Mouse (Mus musculus): ENCODE results near the gene Pcbp2.

Gene Pcbp2

DNA sequence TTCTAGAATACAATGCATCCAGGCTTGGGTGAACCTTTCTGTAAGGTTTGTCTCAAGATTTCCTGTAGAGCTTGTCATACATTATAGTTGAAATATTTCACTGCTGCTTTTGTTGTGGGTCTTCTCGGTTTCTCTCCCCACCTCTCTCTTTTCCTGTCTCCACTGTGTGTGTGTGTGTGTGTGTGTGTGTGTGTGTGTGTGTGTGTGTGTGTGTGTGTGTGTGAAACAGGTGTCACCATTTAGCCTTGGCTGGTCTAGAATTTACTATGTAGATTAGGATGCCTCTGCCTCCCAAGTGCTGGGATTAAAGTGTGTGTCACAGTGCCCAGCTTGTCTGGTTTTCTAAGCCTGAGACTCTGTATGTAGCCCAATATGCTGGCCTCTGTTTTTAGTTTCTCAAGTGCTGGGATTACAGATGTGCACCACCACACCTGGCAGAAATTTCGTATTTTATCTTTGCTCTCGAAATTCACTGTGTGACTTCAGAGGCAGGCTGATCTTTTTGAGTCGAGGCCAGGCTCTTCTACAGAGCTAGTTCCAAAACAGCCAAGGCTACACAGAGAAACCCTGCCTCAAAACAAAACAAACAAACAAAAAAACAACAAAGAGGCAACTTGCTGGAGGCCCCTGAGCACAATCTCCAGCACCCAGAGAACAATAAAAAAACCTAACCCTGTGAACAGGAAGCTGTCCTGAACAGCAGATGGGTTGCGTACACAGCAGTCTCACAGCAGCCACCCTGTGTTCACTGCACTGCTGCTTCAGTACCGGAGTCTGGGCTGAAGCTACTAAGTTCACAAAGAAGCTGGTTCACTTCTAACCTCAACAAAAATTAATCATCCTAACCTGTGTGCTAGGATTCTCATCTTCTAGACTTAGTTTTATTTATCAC lies 56.0 kb downstream of the Pcbp2 start:
- DNase-seq (ENCODE audit: low spot score): no peak

DNA sequence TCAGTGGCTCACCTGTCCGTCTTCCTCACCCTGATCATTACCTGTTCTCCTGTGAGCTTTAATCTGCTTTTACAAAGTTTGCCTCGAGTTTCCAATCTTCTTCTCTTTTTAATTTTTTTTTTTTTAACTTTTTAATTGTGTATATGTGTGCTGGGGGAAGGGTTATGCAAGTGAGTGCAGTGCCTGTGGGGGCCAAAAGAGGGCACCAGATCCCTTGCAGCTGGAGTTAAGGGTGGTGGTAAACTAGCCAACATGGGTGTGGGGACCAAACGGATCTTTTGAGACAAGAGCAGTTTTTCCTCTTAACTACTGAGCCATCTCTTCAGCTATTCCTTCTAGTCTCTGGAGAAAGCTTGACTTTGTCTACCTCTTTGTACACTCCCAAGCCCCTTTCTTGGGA lies 57.6 kb downstream of the Pcbp2 start:
- DNase-seq (ENCODE audit: low spot score): no peak

DNA sequence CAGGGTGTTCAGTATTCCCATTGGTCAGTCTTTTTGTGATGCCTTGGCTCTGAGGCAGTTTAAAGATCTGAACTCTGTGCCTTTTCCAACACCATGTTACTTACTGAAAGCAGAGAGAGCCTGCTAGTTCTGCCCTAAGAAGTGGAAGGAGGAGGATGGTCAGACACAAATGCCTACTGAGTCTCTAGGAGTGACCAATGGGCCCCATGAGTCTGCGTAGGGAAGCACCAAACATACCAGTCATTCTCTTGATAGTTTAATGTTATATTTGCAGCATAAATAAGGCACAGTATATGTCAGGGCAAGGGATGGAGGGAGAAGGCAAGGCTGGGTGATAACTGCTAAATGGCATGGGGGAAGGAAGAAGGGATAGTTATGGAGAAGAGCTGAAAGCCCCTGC lies 58.1 kb downstream of the Pcbp2 start:
- DNase-seq (ENCODE audit: low spot score): no peak

DNA sequence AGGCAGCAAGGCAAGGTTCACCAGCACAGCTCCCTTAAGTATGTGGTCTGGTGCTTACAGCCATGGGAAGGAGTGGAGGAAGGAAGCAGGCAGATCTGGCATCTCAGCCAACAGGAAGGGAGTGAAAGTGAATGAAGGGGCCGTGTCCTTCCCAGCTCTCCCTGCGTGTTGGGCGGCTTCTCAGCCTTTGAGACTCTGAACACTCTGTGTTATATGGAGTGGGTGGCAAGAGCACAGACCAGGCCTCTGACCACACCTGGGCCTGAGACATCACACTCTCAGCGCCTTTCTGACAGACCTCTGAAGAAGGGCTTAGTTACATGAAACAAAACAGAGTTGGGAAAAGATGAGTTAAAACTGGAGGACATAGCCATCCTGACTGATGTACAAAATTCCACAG lies 60.2 kb downstream of the Pcbp2 start:
- no peak for DNase-seq (ENCODE audit: low spot score)

DNA sequence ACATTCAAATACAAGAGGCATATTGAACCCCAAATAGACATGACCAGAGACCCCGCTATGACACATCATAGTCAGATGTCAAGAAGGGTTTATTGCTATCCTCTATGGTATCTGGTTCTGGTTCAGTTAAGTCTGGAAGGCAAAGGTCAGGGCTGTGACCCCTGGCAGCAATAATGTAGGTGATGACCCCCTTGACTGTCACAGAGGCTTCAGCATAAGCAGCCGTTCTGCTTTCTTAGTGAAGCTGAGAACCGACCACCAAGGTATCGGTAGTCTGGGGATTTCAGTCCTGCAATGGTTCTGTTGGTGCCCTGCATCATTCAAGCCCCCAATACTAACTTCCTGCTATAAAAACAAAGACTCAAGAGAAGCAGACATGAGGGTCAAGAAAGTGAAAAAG lies 61.2 kb downstream of the Pcbp2 start:
- no peak for DNase-seq (ENCODE audit: low spot score)

DNA sequence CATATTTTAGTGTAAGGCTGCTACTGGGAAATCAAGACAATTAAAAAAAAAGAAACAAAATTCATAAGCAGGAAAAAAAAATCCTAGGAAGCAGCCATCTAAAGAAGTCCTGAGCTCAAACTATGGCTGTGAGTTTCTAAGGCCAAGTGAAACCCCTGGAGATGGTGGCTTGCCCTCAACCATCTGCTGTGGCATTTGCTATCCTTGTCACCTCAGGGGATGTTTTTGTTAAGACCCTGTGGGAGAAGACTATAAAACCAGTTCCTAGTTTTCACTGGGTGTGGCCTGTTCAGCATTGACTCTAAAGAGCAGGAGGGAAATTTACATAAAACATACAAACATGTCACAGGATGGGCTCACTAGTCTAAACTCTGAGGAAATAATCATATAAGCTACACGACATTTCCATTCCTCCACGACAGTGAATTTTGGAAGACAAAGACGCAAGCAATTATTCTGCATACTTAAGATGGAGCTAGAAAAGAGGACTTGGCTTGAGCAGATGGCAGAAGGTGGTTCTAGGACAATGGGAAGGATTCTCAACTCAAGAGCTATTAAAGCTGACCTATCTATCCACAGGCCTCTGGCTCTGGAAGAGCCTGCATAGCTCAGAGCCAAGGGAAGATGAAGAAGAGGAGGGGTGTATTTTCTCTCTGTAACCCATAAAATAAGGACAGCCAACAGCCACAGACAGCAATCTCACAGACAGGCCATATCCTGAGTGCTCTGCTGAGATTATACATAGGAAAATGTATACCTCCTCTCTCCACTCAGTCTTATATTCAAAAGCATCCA lies 62.0 kb downstream of the Pcbp2 start:
- no peak for DNase-seq (ENCODE audit: low spot score)

DNA sequence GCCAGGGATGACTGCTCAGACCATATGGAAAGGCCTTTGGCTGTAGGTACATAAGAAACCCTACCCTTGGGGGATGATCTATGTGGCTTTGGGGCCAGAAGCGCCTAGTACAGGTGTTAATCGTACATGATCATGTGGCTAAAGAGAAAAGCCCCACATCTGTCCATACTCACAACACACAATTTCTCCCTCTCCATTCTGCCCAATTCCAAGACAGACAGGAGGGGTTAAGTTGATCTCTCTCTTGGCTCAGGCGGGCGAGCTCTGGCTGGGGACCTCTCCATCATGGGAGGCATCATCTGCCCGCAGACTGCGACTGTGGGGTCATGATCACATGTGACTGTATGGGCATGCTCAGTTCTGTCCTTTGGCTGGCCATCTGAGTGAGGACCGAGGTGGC lies 63.6 kb downstream of the Pcbp2 start:
- DNase-seq (ENCODE audit: low spot score): no peak

DNA sequence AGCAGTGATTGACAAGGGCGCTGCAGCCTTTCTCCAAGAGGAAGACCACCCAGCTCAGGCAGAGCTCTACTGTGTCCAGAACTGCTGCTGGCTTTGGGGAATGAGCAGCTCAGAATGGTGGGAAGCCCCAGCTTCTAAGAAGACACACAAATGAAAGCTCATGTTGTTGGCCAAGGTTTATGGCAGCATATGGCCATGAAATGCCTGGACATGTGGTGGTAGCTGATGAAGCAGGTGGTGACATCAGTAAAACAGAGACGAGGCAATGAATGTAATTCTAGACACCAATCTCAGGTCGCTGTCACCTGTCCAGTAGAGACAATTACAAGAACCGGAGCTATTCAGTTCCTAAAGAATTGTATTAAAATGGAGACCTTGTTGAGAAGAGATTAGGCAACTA lies 74.5 kb downstream of the Pcbp2 start:
- peak; percentile 47 for DNase-seq (ENCODE audit: low spot score)

DNA sequence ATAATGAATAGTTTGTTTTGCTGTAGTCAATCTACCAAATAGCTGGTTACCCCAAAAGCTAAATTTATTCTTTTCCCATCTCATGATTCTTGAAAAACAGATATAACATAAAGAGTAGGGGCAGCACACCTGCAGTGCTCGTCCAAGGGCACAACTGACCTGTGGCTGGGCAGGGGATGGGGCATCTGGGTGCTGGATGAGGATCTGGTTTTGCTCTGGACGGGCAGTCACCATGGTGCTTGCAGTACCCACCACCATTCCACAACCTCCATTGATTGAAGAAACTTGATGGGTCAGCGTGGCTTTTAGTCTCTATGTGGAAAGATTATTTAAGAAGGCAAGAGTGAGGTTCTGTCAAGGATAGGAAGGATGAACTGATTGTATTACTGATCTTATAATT lies 75.9 kb downstream of the Pcbp2 start:
- no peak for DNase-seq (ENCODE audit: low spot score)

DNA sequence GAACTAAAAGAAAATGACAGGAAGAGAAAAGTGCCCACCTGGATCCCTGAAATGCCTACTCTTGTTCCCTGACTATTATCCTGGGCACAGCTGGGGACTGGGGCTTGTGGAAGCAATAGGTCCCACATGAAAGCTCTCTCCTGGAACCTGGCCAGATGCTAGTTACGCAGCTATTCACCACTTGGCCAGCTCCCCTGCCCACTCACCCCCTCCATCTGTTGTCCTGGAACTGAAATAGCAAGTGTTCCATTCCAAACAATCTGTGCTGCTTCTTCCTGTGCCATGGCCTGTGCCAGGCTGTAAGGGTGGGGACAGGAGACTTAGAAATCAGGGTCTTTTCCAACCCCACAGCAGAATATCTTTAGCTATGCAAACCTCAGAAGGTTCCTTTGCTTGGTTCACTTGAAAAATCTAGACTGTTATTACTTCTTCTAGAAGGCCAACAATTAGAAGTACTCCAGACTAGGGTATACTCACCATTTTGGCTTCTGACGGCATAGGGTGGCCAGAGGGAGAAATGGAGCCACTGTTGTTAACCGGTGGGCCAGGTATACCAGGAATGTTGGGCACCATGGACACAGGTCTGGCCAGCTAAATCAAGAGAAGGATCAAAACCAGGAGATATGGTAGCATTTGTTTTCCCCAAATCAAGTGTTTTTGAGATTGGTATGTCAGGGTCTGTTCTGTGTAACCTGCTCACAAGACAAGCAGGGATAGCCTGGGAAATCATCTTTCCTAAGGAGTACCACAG lies 76.5 kb downstream of the Pcbp2 start:
- DNase-seq (ENCODE audit: low spot score): peak; percentile 93

DNA sequence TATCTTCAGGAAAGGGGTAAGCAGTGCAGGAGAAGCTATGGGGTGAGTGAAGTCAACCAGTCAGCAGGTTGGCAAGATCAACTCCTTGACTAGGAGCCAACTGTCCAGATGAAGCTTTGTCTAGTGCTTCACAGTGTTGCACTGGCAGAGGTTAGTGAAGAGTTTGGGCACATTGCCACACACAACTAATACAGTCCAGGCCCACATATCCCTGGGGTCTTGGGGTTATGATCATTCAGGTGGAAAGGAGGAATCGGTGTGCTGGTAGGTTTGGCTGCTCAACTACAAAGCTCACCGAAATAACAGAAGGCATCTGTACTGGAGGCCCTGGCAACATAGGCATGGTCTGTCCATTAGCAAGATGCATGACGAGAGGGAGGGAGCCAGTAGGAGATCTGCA lies 77.1 kb downstream of the Pcbp2 start:
- no peak for DNase-seq (ENCODE audit: low spot score)
